ENCODE assay signal across 9 mouse cellular contexts in the genomic region with DNA sequence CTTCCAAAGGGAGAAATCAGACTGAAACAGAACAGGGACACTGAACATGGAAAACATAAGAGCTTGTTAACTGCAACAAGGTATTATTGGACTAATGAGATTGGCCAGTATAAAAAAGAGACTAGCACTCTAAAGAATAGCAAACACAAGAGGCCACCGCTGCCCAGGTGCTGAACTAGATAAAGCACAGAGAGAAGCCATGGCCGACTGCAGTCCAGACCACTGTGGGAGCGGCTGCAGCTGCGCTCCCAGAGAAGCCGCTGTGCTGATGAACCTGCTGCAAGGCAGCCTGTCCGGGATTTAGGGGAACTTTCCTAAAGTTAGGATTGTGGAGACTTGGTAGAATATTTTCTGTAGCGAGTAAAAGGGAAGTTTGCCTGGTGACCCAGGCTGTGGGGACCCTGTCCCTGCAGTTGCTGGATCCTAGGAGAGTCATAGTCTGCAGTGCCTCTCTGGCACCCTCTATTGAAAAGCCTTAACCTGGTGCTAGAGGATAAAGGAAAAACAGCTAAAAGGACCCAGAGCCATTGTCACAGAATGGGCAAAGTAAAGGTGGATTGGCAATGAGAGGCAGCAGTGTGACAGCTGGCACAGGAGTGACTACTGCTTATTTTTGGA. TPM values are rescaled to one million over a fixed set of nuclear protein-coding genes. Genes with fewer than 3 reads are reported as not detected.
DNase-seq lines count a peak whose midpoint lies in the region; ATAC-seq lines count a peak whose summit lies in the region.
"Had no signal": no experiment of that assay in that cellular context is flagged by ENCODE, and none has a peak within 500 bp of the region (broad histone marks: within the 10 kb centered on the region; RNA-seq: fewer than 3 reads in every experiment).

No protein-coding gene starts in this region.

- DNase-seq in right cerebral cortex, adult 18-20 months = peak; percentile 39
- DNase-seq in right cerebral cortex, postnatal 36 days (ENCODE audit: low spot score in 2 of 2) = no peak
- DNase-seq in heart, adult 8-10 months (ENCODE audit: low spot score) = peak; percentile 9
- DNase-seq in left cerebral cortex, postnatal 4 days = peak; percentile 43
- peak; percentile 48 for DNase-seq in thymus, postnatal 4 days
- DNase-seq in urinary bladder, adult 18-20 months (ENCODE audit: low spot score in 2 of 2) = no peak

- no peak overlapping the region for H3K4me3 ChIP-seq in forebrain, embryonic 13.5 days
- no peak overlapping the region for H3K4me3 ChIP-seq in forebrain, embryonic 16.5 days (replicated peaks; ENCODE audit: low read length)
- H3K4me3 ChIP-seq: midbrain, embryonic 12.5 days had no signal

- 0 out of 2 replicates have a peak overlapping the region, but pooled peaks have one; percentile 9 for H3K4me2 ChIP-seq in forebrain, embryonic 13.5 days
- no peak overlapping the region for H3K4me2 ChIP-seq in forebrain, embryonic 16.5 days (ENCODE audit: low read length)
- H3K4me2 ChIP-seq: midbrain, embryonic 12.5 days had no signal

- intact Hi-C loops in left cerebral cortex, postnatal 4 days (cut with DNase I) = no loop called here

- no peak overlapping the region for H3K9ac ChIP-seq in forebrain, embryonic 13.5 days
- H3K9ac ChIP-seq in forebrain, embryonic 16.5 days (replicated peaks; ENCODE audit: low read depth, low read length) = no peak overlapping the region
- H3K9ac ChIP-seq: midbrain, embryonic 12.5 days had no signal

- 36% methylated on average over 7 of the region's 7 CpGs for WGBS in forebrain, embryonic 13.5 days
- WGBS in forebrain, embryonic 16.5 days = 33% methylated on average over 7 of the region's 7 CpGs

- no peaks in the 10 kb centered on the region for H3K9me3 ChIP-seq in forebrain, embryonic 13.5 days (replicated peaks)
- H3K9me3 ChIP-seq in forebrain, embryonic 16.5 days (ENCODE audit: control insufficient read depth, low read length) = no peaks in the 10 kb centered on the region
- H3K9me3 ChIP-seq: midbrain, embryonic 12.5 days had no signal

- H3K27me3 ChIP-seq in forebrain, embryonic 13.5 days = no peaks in the 10 kb centered on the region
- H3K27me3 ChIP-seq in forebrain, embryonic 16.5 days (replicated peaks; ENCODE audit: control insufficient read depth, insufficient read depth, low read length) = no peaks in the 10 kb centered on the region
- H3K27me3 ChIP-seq: midbrain, embryonic 12.5 days had no signal

- ATAC-seq in forebrain, embryonic 13.5 days = no peak
- no peak for ATAC-seq in forebrain, embryonic 16.5 days

- H3K4me1 ChIP-seq in forebrain, embryonic 13.5 days = peaks cover 57% of the 10 kb centered on the region
- H3K4me1 ChIP-seq in forebrain, embryonic 16.5 days (replicated peaks; ENCODE audit: control insufficient read depth, insufficient read depth, low read length) = peaks cover 31% of the 10 kb centered on the region

- H3K36me3 ChIP-seq in forebrain, embryonic 13.5 days (ENCODE audit: poor library complexity, severe bottlenecking) = no peaks in the 10 kb centered on the region
- no peaks in the 10 kb centered on the region for H3K36me3 ChIP-seq in forebrain, embryonic 16.5 days (ENCODE audit: control insufficient read depth, insufficient read depth)
- H3K36me3 ChIP-seq: midbrain, embryonic 12.5 days had no signal

- H3K27ac ChIP-seq in forebrain, embryonic 13.5 days = 0 out of 2 replicates have a peak overlapping the region, but pooled peaks have one; percentile 44
- H3K27ac ChIP-seq in forebrain, embryonic 16.5 days (ENCODE audit: low read length) = no peak overlapping the region
- H3K27ac ChIP-seq: midbrain, embryonic 12.5 days had no signal

RNA-seq across cellular contexts. Expression of a gene that starts 57.7 kb away (rescaled TPM):
- polyA plus RNA-seq in forebrain, embryonic 13.5 days (2015; fragmentation: Nextera tagmentation; extraction: Ambion mirVana) = 140 TPM in 2 replicates
- polyA plus RNA-seq in forebrain, embryonic 16.5 days (2015; fragmentation: Nextera tagmentation; extraction: Ambion mirVana) = 214 and 256 TPM in 2 replicates
- 1 to 10 TPM; 1.7 to 2.3 (median 2.1) TPM for total RNA-seq in heart, adult 8-10 months (2022)
- total RNA-seq in left cerebral cortex, postnatal 4 days (2021) = 100 to 1,000 TPM; 235 to 290 TPM

Comparison
In these comparisons a context has a peak if more than half of its experiments do, and no peak if none do; other contexts are left out.
1. DNase-seq: peak in right cerebral cortex, adult 18-20 months (single experiment), heart, adult 8-10 months (single experiment), left cerebral cortex, postnatal 4 days (single experiment) and thymus, postnatal 4 days (single experiment); none in right cerebral cortex, postnatal 36 days (0 of 2) and urinary bladder, adult 18-20 months (0 of 2).
2. RNA of a gene that starts 57.7 kb away (total RNA-seq): 235 to 290 TPM in left cerebral cortex, postnatal 4 days; 1.7 to 2.3 TPM in heart, adult 8-10 months; every median in the first group is over 10 times any median in the second.